Mouse (Mus musculus) midbrain, embryonic 10.5 days (tissue): ENCODE data around the gene Ssr2. TPM values are rescaled to one million over a fixed set of nuclear protein-coding genes. Genes with fewer than 3 reads are reported as not detected.

Experiments used
- microRNA counts: library from miRNA; unstranded; fragments of <30 nt; microRNA quantifications from one replicate; lab custom pipeline; 2017
- microRNA-seq: library from miRNA; unstranded; fragments of <30 nt; microRNA quantifications from one replicate; pipeline ENCODE4, GENCODE M21; 2017
- polyA plus RNA-seq: library from polyadenylated mRNA; unstranded; fragments of >200 nt; fragmentation: Nextera tagmentation; extraction: Ambion mirVana; gene quantifications from 2 replicates; pipeline ENCODE4 v1.2.1, GENCODE M21; 2016

Gene Ssr2
- polyA plus RNA-seq, 1 experiment from 2014 or later = 207 TPM

MicroRNAs within 50 kb of the gene (microRNA counts, 519-probe panel; counts per million panel counts)
- microRNA mmu-miR-1905 (lab: Ali Mortazavi, UCI) = not detected

Small RNAs within 50 kb of the gene (microRNA-seq; reads per million reads assigned to microRNA genes)
- not detected for gene Mir1905

Other genes with a start within 250 kb of the Ssr2 start
- gene Tmem79, start 239.7 kb upstream of the Ssr2 start, polyA plus RNA-seq = 1.8 and 2.3 TPM in 2 replicates
- 84.5 and 89.8 TPM in 2 replicates for gene Smg5, start 239.6 kb upstream of the Ssr2 start, polyA plus RNA-seq
- 0.65 TPM in 2 replicates for gene Paqr6, start 211.3 kb upstream of the Ssr2 start, polyA plus RNA-seq
- gene Bglap3, start 203.1 kb upstream of the Ssr2 start, polyA plus RNA-seq = 0.27 TPM in 2 replicates
- not detected in 2 replicates for gene Bglap2, start 197.2 kb upstream of the Ssr2 start, polyA plus RNA-seq
- not detected in 2 replicates for gene Bglap, start 191.4 kb upstream of the Ssr2 start, polyA plus RNA-seq
- gene Pmf1, start 165.5 kb upstream of the Ssr2 start, polyA plus RNA-seq = 162 and 174 TPM in 2 replicates
- 18.7 and 20.0 TPM in 2 replicates for gene Slc25a44, start 150.7 kb upstream of the Ssr2 start, polyA plus RNA-seq
- 4.9 and 10.5 TPM in 2 replicates for gene Sema4a, start 114.7 kb upstream of the Ssr2 start, polyA plus RNA-seq
- gene Lmna, start 65.9 kb upstream of the Ssr2 start, polyA plus RNA-seq = 13.5 and 18.3 TPM in 2 replicates
- 27.7 and 33.8 TPM in 2 replicates for gene Mex3a, start 43.5 kb upstream of the Ssr2 start, polyA plus RNA-seq
- 0.49 and 0.79 TPM in 2 replicates for gene Rab25, start 27.6 kb upstream of the Ssr2 start, polyA plus RNA-seq
- gene Lamtor2, start 22.8 kb upstream of the Ssr2 start, polyA plus RNA-seq = 175 and 192 TPM in 2 replicates
- gene Ubqln4, start 22.1 kb upstream of the Ssr2 start, polyA plus RNA-seq = 71.1 and 74.1 TPM in 2 replicates
- 82.2 and 106 TPM in 2 replicates for gene Arhgef2, start 30.1 kb downstream of the Ssr2 start, polyA plus RNA-seq
- gene Rxfp4, start 77.3 kb downstream of the Ssr2 start, polyA plus RNA-seq = not detected in 2 replicates
- 95.5 and 102 TPM in 2 replicates for gene Khdc4, start 109.9 kb downstream of the Ssr2 start, polyA plus RNA-seq
- gene Rit1, start 141.0 kb downstream of the Ssr2 start, polyA plus RNA-seq = 38.9 and 43.8 TPM in 2 replicates
- 129 and 187 TPM in 2 replicates for gene Syt11, start 199.3 kb downstream of the Ssr2 start, polyA plus RNA-seq